Mouse (Mus musculus) urinary bladder, postnatal 25 days (tissue): ENCODE measurements around the gene Mff.

Experiments
- DNase-seq: peaks from one replicate; pipeline ENCODE4 v3.0.0; 2022; ENCODE audit warnings: low spot score

The Mff gene

DNA sequence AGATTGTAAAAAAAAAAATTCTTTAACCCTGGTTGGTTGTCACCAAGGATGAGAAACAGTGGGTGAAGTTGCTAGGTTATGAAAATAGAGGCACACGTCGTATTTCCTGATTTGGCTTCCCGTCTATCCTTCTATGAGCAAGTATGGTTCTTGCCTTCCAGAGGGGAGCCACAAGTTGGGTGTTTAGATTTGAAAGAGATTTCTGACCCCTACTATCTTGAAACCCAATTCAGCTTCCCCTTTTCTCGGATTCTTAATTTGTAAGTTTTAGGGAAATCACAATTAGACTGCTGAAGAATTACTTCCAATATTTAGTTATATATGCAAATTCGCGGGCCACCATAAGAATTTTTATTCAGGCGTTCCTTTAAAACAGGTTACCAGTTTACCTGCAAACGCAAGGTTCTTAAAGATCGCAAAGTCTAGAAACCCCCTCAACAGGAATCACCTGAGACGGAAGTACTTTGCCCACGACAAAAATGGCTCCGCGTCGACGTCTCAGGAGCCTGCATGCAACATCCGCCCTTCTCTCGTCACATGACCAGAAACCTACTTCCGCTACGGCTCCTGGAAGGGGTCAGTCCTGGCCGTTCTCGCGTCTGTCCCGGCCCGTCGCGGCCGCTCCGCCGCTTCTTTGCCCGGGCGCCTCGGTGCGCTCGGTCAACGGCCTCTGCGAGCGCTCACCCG, at the start of gene Mff:
TSS of gene Mff (plus strand) at position 552 of the 687 bp plus-strand sequence.
- peak; percentile 88 for DNase-seq

DNA sequence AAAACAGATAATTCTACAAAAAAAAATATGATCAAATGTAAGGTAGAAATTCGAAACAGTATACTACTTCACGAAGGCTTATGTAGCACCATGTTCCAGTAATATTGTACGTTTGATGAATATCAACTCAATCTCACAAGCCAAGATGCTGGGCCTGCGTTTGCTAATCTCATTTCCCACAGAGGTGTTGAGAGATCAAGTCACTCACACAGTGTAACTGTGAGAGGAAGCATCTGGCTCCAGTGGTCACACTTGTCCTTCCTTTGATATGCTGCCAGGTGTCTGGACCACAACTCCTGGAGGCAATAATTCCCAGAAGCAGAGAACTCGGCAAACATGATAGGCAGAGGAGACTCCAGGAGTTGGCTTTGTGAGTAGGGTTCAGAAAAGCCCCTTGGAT, 38.4 kb upstream of the Mff start:
- no peak for DNase-seq

DNA sequence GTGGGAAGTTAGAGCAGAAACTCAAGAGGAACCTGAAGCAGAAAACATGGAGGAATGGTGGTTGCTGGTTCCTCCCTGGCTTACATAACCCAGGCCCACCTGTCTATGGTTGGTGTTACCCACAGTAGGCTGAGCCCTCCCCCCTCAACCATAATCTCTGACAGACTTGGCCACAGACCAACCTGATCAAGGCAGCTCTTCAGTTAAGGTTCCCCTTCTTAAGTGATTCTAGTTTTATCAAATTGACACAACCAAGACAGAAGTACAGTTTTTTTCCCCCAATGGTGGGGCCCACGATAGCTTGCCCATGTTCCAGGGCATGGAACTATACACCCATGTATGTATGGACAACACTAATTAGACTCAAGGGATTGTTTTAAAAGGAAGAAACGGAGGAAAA, 37.8 kb upstream of the Mff start:
- no peak for DNase-seq

DNA sequence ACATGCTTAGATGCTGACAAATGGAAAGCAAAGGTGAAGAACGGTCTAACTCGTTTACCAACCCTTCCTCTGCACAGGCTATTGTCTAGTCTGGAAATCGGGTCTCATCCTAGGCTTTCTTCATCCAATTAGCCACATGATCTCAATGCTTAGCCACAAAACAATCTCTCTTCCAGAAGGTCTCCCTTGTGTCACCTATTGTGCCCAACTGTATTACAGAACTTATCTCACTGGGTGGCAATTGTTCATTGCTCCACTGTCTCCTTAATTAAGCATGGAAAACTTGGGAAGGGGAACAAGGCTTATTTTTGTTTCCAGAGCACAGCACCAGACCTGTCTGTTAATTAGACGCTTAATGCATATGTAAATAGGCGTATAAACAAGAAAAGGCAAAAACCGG, 36.8 kb upstream of the Mff start:
- no peak for DNase-seq

GRCm38 (mm10) chr1:82695915-82696314, 28.8 kb upstream of the Mff start:
- DNase-seq = no peak

DNA sequence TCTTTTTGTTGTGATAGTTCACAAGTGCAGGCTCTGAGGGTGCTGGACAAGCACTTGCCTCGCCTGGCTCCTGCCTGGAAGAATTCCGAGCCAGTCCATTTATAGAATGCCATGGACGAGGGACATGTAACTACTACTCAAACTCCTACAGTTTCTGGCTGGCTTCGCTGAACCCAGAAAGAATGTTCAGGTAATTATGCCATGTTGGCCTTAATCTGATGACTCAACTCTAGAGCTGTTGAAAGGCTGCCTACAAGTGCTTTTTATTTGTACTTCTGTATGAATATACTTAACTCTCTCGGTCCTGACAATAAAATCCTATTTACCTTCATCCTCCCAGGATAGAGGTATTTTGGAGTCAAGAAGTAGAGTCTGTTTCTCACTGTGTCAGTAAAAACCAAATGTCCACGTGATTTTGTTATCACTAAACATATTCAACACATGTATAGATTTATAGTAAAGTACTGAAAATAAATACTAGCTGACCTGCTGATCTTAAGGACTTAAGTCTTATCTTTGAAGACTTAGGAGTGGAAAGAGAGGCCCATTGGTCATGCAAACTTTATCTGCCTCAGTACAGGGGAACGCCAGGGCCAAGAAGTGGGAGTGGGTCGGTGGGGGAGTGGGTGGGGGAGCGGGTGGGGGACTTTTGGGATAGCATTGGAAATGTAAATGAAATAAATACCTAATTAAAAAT, 6.7 kb upstream of the Mff start:
- no peak for DNase-seq

GRCm38 (mm10) chr1:82725026-82725874, 560 bp downstream of the Mff start:
- DNase-seq = no peak

GRCm38 (mm10) chr1:82725875-82726185, 1.1 kb downstream of the Mff start:
- DNase-seq = no peak

- no peak for DNase-seq
These were observed 1.8 kb downstream of the Mff start for GRCm38 (mm10) chr1:82726482-82726881.

GRCm38 (mm10) chr1:82733357-82733756, 8.7 kb downstream of the Mff start:
- DNase-seq = no peak

- no peak for DNase-seq
These were observed 13.4 kb downstream of the Mff start for GRCm38 (mm10) chr1:82738066-82738465.

DNA sequence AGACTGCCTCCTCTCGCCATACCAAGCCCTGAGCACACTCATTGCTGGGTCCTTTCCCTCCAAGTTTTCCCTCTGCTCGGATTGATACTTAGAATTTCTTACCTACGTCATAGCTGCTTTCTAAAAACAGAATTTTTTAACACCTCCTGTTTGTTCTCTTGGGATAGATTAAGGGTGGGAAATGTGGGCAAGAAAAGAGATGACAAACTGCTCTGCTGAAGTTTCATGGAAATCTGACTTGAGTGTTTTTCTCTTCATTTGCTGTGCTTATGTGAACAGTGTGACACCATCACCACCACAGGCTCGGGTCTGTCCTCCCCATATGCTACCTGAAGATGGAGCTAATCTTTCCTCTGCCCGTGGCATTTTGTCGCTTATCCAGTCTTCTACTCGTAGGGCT, 16.8 kb downstream of the Mff start:
- DNase-seq = no peak

DNA sequence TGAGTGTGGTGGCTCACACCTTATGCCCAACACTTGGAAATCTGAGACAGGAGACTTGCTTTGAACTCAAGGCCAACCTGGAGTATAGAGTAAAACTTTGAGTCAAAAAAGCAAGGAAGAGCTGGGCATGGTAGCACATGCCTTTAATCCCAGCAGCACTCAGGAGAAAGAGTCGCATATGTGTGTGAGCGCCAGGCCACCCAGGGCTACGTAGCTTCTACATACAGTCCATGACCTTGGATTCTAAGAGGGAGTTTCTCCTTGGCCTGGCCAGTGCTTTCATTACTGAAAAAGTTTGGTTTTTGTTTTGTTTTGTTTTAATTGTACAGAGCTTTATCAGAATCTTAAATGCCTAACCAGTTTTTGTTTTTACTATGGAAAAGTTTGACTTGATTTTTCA, 19.3 kb downstream of the Mff start:
- DNase-seq = no peak

- DNase-seq = no peak
These were observed 21.7 kb downstream of the Mff start for GRCm38 (mm10) chr1:82746408-82746807.

GRCm38 (mm10) chr1:82747714-82748452, 23.2 kb downstream of the Mff start:
- DNase-seq = no peak

DNA sequence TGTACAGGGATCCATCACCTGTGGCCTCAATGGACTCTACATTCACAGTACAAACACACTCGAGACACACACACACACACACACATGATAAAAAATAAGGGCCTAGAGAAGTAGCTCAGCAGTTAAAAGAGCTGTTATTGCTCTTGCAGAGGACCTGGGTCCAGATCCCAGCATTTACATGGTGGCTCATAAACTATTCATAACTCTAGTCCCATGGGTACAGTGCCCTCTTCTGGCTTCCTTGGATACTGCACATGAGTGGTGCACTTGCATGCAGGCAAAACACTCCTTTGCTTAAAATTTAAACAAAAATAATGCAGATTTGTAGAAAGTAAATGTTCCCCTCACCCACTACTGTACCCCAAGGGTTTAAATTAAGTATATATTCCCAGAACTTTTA, 34.8 kb downstream of the Mff start:
- DNase-seq = no peak

DNA sequence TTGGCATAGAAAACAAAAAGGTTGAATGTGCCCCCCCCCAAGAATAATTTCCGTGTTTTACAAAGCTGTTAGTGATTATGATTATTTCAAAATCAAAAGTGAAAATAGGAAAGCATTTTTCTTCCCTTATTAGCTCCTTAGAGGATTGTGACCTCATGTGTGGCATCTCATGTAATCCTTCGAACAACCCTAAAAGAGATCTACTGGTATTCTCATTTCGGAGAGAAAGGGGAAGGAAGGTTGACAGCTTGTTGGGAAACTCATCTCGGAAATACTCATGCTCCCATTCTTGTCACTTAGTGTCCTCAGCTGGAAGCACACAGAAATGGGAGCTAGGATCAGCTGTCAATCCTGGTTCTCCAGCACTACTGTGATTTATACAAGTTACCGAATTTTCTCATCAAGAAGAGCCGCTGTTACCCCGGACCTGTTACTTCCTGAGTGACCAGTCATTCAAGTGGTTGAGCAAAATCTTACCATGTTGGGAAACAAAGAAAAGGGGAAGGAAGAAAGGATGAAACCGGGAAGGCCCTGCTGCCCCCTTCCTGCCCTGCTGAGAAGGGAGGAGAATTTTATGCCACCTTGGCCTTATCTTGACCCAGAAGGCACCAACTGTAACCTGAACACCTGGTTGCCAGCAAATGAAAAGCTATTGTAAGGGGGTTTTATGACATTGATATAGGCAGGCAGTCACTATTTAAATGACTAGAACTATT, 36.9 kb downstream of the Mff start:
- no peak for DNase-seq

DNA sequence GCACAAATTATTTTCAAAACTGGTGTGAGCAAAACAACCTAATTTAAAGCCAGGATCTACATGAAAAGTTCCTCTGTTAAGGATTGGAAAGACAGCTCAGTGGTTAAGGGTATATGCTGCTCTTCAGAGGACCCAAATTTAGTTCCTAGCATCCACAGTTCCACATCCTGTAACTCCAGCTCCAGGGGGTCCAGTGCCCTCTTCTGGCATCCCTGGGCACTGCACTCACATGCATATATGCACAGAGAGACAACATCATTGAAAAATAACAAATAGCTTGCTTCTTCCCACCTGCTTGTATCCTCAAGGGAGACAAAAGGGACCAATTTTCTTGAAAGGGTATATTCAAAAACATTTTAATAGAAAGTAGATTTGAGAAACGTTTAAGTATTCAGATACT, 37.6 kb downstream of the Mff start:
- DNase-seq = no peak

DNA sequence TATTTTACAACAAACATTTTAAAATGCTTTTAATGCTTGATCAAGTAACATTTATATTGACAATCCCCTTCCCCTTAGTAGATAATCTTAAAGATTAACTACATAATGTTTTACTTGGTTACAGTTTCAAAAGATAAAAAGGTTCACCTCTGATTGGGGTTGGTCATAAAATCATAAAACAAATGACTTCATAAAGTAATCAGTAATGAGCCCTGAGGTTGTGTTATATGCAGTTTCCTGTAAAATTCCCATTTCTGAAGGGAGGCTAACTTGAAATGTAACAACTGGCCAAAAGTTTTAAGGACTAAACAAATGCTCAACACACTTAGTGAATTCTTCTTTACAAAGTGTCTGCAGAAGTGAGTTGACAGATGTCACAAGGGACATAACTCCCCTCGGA, 41.5 kb downstream of the Mff start:
- DNase-seq = no peak

DNA sequence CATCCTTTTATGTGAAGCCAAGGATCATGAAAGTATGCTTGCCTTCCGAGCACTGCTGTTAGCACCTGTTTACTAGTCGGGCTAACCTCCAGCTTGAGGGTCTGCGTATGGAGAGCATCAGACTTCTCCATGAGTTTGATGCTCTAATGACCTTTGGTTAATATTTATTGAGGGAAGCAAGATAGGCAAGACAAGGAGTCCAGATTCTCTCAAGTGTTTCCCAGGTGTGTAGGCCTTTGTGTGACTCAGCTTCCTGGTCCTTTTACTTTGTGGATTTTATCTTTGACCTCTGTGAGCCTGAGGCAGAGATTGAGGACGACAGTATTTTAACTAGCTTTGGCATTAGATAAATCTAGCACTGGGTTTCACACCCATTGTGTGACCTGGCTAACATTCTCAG, 42.0 kb downstream of the Mff start:
- DNase-seq = no peak

GRCm38 (mm10) chr1:82768269-82768668, 43.6 kb downstream of the Mff start, which contains the start of gene Tm4sf20:
Gene Tm4sf20 (minus strand): TSS chr1:82768461.
- DNase-seq = no peak
